Mouse (Mus musculus): ENCODE measurements around the gene Gm20388. TPM values are rescaled to one million over a fixed set of nuclear protein-coding genes. Genes with fewer than 3 reads are reported as not detected.
A peak's percentile ranks its signal among the peaks of the same experiment; 100 is the strongest.

Gm20388 gene
- total and polyA plus RNA-seq, 2 experiments from 2014 or later = 17.3 TPM; not detected in 1

DNA sequence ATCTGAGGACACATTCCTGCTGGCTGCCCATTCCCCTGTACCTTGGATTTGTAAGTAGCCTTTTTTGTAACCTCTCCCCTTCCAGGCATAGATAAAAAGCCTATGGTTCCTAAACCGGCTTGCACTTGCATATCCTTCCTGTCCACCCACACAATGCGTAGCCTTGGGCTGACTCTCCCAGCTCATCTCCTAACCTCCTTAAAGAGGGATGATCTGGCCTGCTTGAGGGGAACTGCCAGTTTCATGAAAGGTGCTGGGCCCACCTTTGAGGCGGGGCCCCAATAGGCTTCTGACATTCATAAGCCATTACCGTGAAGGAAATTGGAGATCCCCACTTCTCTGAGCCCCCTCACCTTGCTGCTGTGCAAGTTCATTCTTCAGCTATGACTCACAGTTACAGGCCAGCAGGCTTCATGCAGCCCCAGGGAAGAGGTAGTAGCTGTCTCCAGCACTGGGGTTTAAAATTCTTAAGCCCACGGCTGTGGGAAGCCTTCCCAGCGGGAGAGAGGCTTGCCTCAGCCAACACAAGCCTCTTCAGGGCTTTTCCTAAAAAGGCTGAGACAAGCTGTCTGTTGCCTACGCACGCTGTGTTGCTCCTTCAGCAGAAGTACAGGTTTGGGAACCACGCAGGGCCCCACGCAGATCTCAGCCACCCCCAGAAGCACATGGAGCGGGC, 2551.0 kb downstream of the Gm20388 start:
- no peak for ATAC-seq (ENCODE audit: insufficient read depth, low read depth)

DNA sequence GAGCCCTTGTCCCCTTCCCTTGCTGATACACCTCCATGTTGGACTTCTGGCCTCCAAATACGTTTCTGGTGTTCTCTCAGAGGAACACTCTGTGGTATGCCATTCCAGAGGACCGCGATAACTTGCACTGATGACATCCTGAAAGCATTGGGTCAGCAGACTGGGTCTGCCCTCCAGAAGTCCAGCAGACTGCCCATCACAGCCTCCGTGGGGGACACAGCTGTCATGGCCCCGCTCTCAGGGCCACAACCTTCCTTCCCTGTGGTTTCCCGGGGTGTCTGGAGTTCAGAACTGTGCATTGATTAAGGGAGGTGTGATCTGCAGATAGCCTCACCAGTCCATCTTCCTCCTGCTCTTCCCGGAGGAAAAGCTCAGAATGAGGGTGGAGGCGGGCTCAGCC, 2551.9 kb downstream of the Gm20388 start:
- DNase-seq (ENCODE audit: low spot score) (no peak), ATAC-seq (ENCODE audit: insufficient read depth, low read depth) (no peak)
- no peak overlapping the region for H3K9ac ChIP-seq (replicated peaks; ENCODE audit: low read depth, low read length)
- no peak overlapping the region for H3K4me2 ChIP-seq (ENCODE audit: low read depth, low read length)
- peaks cover 28% of the 10 kb centered on the region for H3K27me3 ChIP-seq (ENCODE audit: control insufficient read depth, insufficient read depth, low read length)
- H3K27ac ChIP-seq (ENCODE audit: low read depth) = no peak overlapping the region
- H3K36me3 ChIP-seq (replicated peaks; ENCODE audit: control insufficient read depth, insufficient read depth, low read length) = peaks cover 22% of the 10 kb centered on the region
- peaks cover 9% of the 10 kb centered on the region for H3K4me1 ChIP-seq (ENCODE audit: control insufficient read depth, insufficient read depth)
- 61% methylated on average over 8 of the region's 8 CpGs for WGBS
- no peak for TF ChIP-seq CTCF (IDR thresholded peaks at IDR 0.05; ENCODE audit: low read depth)
- TF ChIP-seq EP300 (IDR thresholded peaks at IDR 0.05; ENCODE audit: low read depth) = no peak
- no peaks in the 10 kb centered on the region for H3K9me3 ChIP-seq (replicated peaks; ENCODE audit: control insufficient read depth, low read length)
- H3K4me3 ChIP-seq (ENCODE audit: low read depth, low read length) = no peak overlapping the region

More for the DNA sequence above, 2551.0 kb downstream of the Gm20388 start:
- Histone ChIP-seq H3K27me3 (ENCODE audit: control insufficient read depth, insufficient read depth, low read length) (peaks cover 28% of the 10 kb centered on the region), H3K9ac (replicated peaks; ENCODE audit: low read depth, low read length) (no peak overlapping the region), H3K27ac (ENCODE audit: low read depth) (no peak overlapping the region), H3K4me2 (ENCODE audit: low read depth, low read length) (no peak overlapping the region), H3K4me3 (ENCODE audit: low read depth, low read length) (no peak overlapping the region), H3K4me1 (ENCODE audit: control insufficient read depth, insufficient read depth) (peaks cover 9% of the 10 kb centered on the region), H3K36me3 (replicated peaks; ENCODE audit: control insufficient read depth, insufficient read depth, low read length) (peaks cover 13% of the 10 kb centered on the region), H3K9me3 (replicated peaks; ENCODE audit: control insufficient read depth, low read length) (no peaks in the 10 kb centered on the region)
- TF ChIP-seq CTCF (IDR thresholded peaks at IDR 0.05; ENCODE audit: low read depth) = no peak
- no peak for TF ChIP-seq EP300 (IDR thresholded peaks at IDR 0.05; ENCODE audit: low read depth)
- WGBS = 71% methylated on average over 11 of the region's 11 CpGs
- no peak for DNase-seq (ENCODE audit: low spot score)

DNA sequence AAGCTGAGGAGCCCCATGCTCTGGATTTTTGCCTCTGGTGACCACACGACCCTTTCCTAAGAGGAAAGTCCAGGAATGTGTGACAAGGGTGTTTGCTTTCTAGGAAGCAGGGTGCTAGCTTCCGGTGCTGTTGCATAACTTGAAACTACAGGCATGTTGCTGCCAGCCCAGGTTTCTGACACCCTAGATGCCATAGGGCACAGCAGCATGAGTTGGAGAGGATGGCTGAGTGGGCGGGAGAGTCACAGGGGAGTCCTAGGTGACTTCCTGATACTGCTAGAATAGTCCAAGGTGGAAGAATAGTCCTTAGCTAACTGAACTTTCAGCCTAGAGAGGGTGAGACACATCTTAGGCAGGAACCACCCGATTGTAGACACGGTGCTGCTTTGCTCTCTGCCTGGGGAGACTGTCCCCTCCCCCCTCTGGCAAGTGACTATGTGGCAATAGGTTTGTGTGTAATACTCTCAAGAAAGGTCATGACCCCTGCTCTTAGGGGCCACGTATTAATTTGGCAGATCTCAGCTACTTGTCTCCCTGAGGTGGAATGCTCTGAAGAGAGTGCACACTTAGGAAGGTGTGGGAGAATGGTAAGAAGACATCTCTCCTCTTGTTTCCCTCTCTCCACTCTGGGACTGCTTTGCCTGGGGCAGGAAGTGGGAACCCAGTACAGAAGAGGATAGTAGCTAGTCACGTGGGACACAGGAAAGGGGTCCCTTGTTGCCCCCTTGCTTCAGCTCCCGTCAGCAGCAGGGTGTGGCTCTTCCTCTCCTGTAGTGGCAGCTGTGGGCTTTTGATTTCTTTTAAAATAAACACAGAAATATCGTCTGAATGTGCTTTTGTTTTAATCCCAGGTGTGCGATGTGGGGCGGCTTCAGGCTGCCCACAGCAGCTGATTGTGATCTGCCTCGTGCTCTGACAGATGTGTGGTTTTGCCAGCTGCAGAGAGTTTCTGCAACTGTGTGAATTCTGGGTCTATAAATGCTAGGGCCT, 2553.3 kb downstream of the Gm20388 start:
- H3K4me2 ChIP-seq (ENCODE audit: low read depth, low read length) = no peak overlapping the region
- peaks cover 24% of the 10 kb centered on the region for H3K27me3 ChIP-seq (ENCODE audit: control insufficient read depth, insufficient read depth, low read length)
- no peaks in the 10 kb centered on the region for H3K9me3 ChIP-seq (replicated peaks; ENCODE audit: control insufficient read depth, low read length)
- no peak for TF ChIP-seq EP300 (IDR thresholded peaks at IDR 0.05; ENCODE audit: low read depth)
- TF ChIP-seq CTCF (IDR thresholded peaks at IDR 0.05; ENCODE audit: low read depth) = no peak
- peaks cover 9% of the 10 kb centered on the region for H3K4me1 ChIP-seq (ENCODE audit: control insufficient read depth, insufficient read depth)
- no peak overlapping the region for H3K9ac ChIP-seq (replicated peaks; ENCODE audit: low read depth, low read length)
- DNase-seq (ENCODE audit: low spot score) (no peak), ATAC-seq (ENCODE audit: insufficient read depth, low read depth) (no peak)
- H3K27ac ChIP-seq (ENCODE audit: low read depth) = peak overlapping the region; percentile 25; the same call in 1 of the 2 replicates
- WGBS = 53% methylated on average over 12 of the region's 12 CpGs
- peaks cover 36% of the 10 kb centered on the region for H3K36me3 ChIP-seq (replicated peaks; ENCODE audit: control insufficient read depth, insufficient read depth, low read length)
- no peak overlapping the region for H3K4me3 ChIP-seq (ENCODE audit: low read depth, low read length)

DNA sequence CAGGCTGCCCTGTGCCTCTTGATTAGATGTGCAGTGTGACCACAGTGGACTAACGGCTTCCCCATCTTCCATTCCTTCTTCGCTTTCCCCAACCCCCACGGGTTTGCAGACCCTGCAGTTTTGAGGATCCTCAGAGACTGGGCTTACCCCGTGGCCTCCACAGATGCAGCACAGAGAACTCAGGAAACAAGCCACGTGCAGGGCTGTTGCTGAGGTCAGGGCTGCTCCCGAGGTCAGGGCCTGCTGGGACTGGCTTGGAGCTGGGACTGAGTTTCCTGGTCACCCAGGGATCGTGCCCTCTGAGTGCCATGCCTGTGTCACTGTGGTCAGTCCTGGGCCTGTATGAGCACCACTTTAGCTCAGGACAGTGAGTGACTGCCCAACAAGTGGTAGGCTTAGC, 2554.3 kb downstream of the Gm20388 start:
- peaks cover 46% of the 10 kb centered on the region for H3K36me3 ChIP-seq (replicated peaks; ENCODE audit: control insufficient read depth, insufficient read depth, low read length)
- H3K4me2 ChIP-seq (ENCODE audit: low read depth, low read length) = no peak overlapping the region
- 57% methylated on average over 7 of the region's 7 CpGs for WGBS
- H3K9me3 ChIP-seq (replicated peaks; ENCODE audit: control insufficient read depth, low read length) = no peaks in the 10 kb centered on the region
- DNase-seq (ENCODE audit: low spot score) (no peak), ATAC-seq (ENCODE audit: insufficient read depth, low read depth) (no peak)
- H3K27me3 ChIP-seq (ENCODE audit: control insufficient read depth, insufficient read depth, low read length) = peaks cover 17% of the 10 kb centered on the region; the same call in 1 of the 2 replicates
- no peak overlapping the region for H3K27ac ChIP-seq (ENCODE audit: low read depth)
- no peak for TF ChIP-seq EP300 (IDR thresholded peaks at IDR 0.05; ENCODE audit: low read depth)
- no peak for TF ChIP-seq CTCF (IDR thresholded peaks at IDR 0.05; ENCODE audit: low read depth)
- no peak overlapping the region for H3K9ac ChIP-seq (replicated peaks; ENCODE audit: low read depth, low read length)
- H3K4me1 ChIP-seq (ENCODE audit: control insufficient read depth, insufficient read depth) = peaks cover 8% of the 10 kb centered on the region
- H3K4me3 ChIP-seq (ENCODE audit: low read depth, low read length) = no peak overlapping the region

DNA sequence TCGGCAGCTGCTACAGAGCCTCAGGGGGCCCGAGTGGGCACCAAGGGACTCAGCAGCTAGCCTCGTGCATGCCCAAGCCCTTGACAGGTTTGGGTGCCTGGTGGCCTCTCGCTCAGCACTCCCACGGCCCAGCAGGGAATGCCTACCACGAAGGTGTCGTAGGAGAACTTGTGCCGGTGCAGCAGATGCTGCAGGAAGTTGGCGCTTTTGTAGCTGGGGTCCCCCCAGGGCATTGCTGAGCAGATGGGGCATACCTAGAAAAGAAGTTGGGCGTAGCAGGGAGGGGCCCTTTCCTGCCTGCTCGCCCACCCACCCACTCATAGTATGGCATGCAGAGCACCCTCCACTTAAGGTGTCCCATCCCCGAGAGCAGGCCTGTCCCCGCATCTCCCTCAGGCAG, 2557.2 kb downstream of the Gm20388 start:
- TF ChIP-seq CTCF (IDR thresholded peaks at IDR 0.05; ENCODE audit: low read depth) (no peak), EP300 (IDR thresholded peaks at IDR 0.05; ENCODE audit: low read depth) (no peak)
- Histone ChIP-seq H3K36me3 (replicated peaks; ENCODE audit: control insufficient read depth, insufficient read depth, low read length) (peaks cover 55% of the 10 kb centered on the region), H3K27ac (ENCODE audit: low read depth) (no peak overlapping the region), H3K9me3 (replicated peaks; ENCODE audit: control insufficient read depth, low read length) (no peaks in the 10 kb centered on the region), H3K27me3 (ENCODE audit: control insufficient read depth, insufficient read depth, low read length) (no peaks in the 10 kb centered on the region), H3K9ac (replicated peaks; ENCODE audit: low read depth, low read length) (no peak overlapping the region), H3K4me3 (ENCODE audit: low read depth, low read length) (no peak overlapping the region), H3K4me2 (ENCODE audit: low read depth, low read length) (no peak overlapping the region), H3K4me1 (ENCODE audit: control insufficient read depth, insufficient read depth) (no peaks in the 10 kb centered on the region; the same call in 1 of the 2 replicates)
- DNase-seq (ENCODE audit: low spot score) = no peak
- no peak for ATAC-seq (ENCODE audit: insufficient read depth, low read depth)
- 88% methylated on average over 13 of the region's 13 CpGs for WGBS
